Mouse (Mus musculus) bone marrow, adult 2 months (tissue): ENCODE measurements around the gene Inip. TPM values are rescaled to one million over a fixed set of nuclear protein-coding genes. Genes with fewer than 3 reads are reported as not detected.

Experiments used
- H3K27ac ChIP-seq: fragments of 200-500 bp; 2 replicates; pipeline ENCODE4 v1.5.1; 2012; ENCODE audit warnings: low read depth, mild to moderate bottlenecking, control low read depth, inconsistent platforms, low read length; ENCODE audit not compliant: control insufficient read depth, poor library complexity, insufficient read depth
- H3K4me1 ChIP-seq: fragments of 200-500 bp; 2 replicates; pipeline ENCODE4 v1.6.1; 2011; ENCODE audit warnings: low read length; ENCODE audit not compliant: control insufficient read depth, insufficient read depth
- H3K4me3 ChIP-seq: fragments of 200-500 bp; replicated peaks from 2 replicates; pipeline ENCODE3; 2011; ENCODE audit warnings: mild to moderate bottlenecking, low read depth, low read length, control low read depth; ENCODE audit not compliant: control insufficient read depth
- CTCF ChIP-seq: fragments of 200-500 bp; IDR thresholded peaks from 2 replicates; pipeline ENCODE4 v1.5.1; 2011; ENCODE audit warnings: low read length, control low read depth; ENCODE audit not compliant: control insufficient read depth, insufficient read depth
- POLR2A ChIP-seq: fragments of 200-500 bp; IDR thresholded peaks from 2 replicates; pipeline ENCODE4 v1.6.1; 2011; ENCODE audit warnings: low read depth, mild to moderate bottlenecking, control low read depth, low read length, borderline replicate concordance; ENCODE audit not compliant: control insufficient read depth
- WGBS: fragments of 180-500 bp; shearing (Covaris S2); methylation state at CpG from one replicate; pipeline ENCODE4 v1.1.7; 2018; 5-methylcytosine and 5-hydroxymethylcytosine counted together
- polyA plus RNA-seq: library from polyadenylated mRNA; stranded (reverse); fragments of >200 nt; gene quantifications from 2 replicates; pipeline ENCODE4 v1.2.4, GENCODE M21; 2011; ENCODE audit warnings: low replicate concordance; ENCODE audit not compliant: missing spikeins, insufficient read depth, insufficient read length

Gene Inip
- polyA plus RNA-seq, 1 experiment = 27.6 TPM

DNA sequence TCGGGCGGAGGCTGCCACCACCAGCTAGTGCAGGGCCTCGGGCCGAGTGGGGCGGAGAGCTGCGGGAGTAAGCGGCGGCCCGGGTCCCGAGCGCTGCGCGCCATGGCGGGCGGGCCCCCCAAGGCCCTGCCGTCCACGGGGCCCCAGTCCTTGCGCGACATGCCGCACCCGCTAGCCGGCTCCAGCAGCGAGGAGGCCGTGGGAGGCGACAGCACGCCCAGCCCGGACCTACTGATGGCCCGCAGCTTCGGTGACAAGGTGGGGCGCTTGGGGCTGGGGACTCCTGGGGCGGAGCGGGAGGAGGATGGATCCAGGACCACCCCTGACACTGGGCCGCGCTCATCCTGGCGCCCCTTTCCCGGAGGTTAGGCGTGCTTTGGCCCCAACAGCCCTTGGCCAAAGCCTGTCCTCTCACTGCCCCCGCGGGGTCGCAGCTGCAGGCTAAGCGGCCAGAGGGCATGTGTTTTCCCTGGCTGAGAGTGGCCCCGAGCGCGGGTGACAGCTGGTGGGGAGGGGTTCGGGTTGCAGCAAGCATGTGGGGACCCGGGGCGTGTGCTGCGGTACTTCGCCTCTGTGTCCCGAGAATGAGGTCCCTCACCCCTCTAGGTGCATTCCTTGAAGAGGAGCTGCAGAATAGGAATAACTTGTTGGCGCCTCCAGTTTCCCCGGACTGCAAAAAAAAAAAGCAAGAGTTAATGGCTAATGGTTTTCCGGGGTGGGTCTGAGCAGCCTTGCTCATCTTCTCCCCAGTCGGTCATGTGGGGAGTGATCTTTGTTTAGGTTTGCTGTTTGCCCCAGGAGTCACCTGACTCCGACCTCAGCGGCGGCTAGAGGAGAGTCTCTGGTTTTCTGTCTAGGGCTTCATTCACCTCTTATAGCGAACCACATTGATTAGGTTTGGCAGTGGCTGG is 4.8 kb upstream of the Inip start:
- peaks cover 3% of the 10 kb centered on the region for H3K4me1 ChIP-seq
- peak overlapping the region; percentile 97 for H3K4me3 ChIP-seq
- 0 out of 2 replicates have a peak, but pooled peaks have one; percentile 5 for TF ChIP-seq POLR2A
- TF ChIP-seq CTCF = no peak
- peak overlapping the region; percentile 85 for H3K27ac ChIP-seq
- WGBS = under 1% methylated on average over 58 of the region's 58 CpGs

DNA sequence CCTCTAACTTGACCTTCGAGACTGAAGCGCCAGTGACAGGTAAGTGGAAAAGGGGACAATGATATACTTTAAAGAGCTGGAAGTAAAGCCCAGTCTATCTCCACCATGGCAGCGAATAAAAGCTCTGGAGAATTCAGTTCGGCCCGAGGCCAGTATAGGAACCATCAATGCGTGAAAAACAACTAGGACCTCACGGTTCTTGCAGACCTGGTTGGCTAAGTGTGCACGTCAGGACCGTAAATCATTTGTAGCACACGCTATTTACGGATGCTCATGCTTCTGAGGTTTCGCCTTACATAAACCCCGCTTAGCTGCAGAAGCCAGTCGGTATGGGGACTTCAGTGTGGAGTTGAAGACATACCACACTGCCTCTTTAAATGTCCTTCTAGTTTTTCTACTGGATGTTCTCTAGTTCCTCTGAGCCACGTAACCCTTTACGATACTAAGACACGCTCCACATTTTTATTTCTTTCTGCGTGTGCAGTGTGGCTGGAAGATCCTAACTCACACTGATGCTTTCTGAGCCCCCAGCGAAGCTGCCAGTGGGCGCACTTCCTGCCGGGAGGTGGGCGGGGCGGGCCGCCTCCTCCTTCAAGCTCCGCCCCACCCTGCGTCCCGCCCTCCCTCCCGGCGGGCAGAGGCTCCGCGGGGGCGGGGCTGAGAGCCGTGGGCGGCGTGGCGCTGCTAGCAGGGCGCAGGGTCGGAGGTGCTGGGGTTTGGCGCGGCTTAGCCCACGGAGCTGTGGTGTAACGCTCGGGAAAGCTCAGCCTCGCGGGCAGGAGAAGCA is 4.0 kb upstream of the Inip start, which contains the start of gene Snx30:
Gene Snx30 (plus strand): TSS at position 660 of the 787 bp plus-strand sequence.
- H3K4me3 ChIP-seq = peak within 1 kb of the TSS; percentile 97
- peak within 1 kb of the TSS; percentile 85 for H3K27ac ChIP-seq
- TF ChIP-seq CTCF = no peak
- TF ChIP-seq POLR2A = peak; percentile 78; the same call in 1 of the 2 replicates
- 5% methylated on average over 45 of the region's 45 CpGs for WGBS
- H3K4me1 ChIP-seq = peaks cover 3% of the 10 kb centered on the region

DNA sequence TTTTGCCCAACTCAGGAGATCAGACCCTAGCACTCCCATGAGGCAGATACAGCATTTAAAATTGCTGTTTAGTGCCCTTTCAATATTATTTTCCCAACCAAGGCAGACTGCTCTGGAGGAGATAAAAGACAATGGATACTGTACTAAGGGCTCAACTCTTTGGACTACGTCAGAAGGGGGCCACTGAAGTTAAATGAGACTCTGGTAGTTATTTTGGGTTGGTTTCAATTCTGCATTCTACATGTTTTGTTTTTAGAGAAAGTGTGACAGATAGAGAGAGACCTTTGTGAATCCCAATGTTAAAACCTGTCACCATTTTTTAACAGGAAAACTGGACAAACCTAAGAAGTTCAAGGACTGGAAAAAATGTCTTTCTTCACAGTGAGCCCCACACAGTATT is 3.4 kb upstream of the Inip start:
- Histone ChIP-seq H3K4me1 (peaks cover 3% of the 10 kb centered on the region), H3K4me3 (no peak overlapping the region), H3K27ac (peak overlapping the region; percentile 85; the same call in 1 of the 2 replicates)
- 42% methylated on average over 1 of the region's 1 CpGs for WGBS
- TF ChIP-seq POLR2A (no peak), CTCF (no peak)

DNA sequence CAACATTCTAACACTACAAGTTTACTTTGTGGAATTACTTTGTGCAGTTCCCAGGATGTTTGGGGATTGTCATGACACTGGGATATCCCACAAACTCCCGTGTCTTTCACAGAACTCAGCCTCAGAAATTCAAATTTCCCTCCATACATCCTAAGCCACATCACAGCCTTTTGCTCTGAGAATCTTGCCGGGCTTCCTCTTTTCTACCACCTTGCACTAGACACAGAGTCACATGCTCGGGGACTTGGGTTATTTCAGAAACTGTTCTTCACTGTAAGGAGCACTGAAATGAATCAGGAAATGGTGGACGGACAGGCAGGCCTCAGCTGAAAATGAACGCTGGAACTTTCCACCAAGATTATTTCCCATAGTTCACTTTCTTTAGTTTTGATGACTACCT is 2.0 kb upstream of the Inip start:
- Histone ChIP-seq H3K27ac (no peak overlapping the region; the same call in 1 of the 2 replicates), H3K4me1 (peaks cover 3% of the 10 kb centered on the region), H3K4me3 (no peak overlapping the region)
- no peak for TF ChIP-seq CTCF
- TF ChIP-seq POLR2A = no peak
- WGBS = 3% methylated on average over 5 of the region's 5 CpGs

DNA sequence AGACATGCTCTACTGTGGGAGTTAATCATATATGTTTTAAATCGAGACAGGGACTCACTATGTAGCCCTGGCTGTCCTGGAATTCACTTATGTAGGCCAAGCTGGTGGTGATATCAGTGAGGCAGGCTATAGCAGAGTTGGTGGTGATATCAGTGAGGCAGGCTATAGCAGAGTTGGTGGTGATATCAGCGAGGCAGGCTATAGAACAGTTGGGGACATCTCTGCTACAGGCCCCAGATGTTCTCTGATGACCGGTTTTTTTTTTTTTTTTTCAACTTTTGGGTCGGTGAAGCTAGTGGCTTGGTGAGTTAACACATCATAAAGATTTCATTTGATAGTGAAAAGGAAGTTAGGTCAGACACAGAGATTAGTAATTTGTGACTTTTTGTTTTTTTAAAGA is 1.4 kb upstream of the Inip start:
- Histone ChIP-seq H3K27ac (no peak overlapping the region), H3K4me3 (no peak overlapping the region), H3K4me1 (peaks cover 2% of the 10 kb centered on the region)
- WGBS = 22% methylated on average over 4 of the region's 4 CpGs
- TF ChIP-seq POLR2A (no peak), CTCF (no peak)

DNA sequence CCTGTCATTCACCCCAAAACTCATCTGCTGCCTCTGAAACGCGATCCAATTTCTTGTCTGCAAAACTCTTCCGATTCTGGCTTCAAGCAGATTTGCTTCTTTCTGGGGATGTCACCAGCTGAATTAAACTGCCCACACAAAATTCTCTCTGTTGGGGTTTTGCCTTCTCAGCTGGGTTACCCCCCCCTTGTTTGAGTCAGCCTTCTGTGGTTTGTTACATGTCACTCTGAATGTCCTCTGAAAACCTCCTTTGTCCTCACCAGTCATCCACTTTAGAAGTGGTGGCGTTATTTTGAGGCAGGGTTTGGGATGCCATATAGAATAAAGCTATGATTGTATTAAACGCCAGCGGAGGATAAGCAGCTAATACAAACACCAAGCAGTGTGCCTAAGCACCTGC is 718 bp upstream of the Inip start:
- Histone ChIP-seq H3K4me1 (peaks cover 2% of the 10 kb centered on the region), H3K27ac (no peak overlapping the region), H3K4me3 (no peak overlapping the region)
- 79% methylated on average over 6 of the region's 6 CpGs for WGBS
- TF ChIP-seq POLR2A = no peak
- TF ChIP-seq CTCF = no peak

DNA sequence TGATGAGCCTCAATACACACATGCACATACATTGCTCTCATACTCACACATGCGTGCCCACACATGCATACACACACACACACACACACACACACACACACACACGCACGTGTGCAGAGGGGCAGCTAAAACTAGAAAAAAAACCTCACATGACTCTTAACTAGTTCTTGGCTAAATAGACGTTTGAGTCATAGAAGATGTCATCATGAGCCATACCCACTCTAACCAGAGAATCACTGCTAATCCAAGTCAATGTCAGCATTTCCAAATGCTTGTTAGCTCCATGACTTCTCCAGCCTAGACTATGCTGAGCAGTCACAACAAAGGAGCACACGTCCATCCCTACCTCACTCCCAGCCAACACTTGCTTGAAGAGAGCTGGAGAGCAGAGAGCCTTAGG is 1.2 kb downstream of the Inip start:
- Histone ChIP-seq H3K4me3 (no peak overlapping the region), H3K4me1 (peaks cover 2% of the 10 kb centered on the region), H3K27ac (no peak overlapping the region)
- TF ChIP-seq POLR2A (no peak), CTCF (no peak)
- WGBS = 75% methylated on average over 5 of the region's 5 CpGs
